Mouse (Mus musculus): Measurements from ENCODE around the gene Gpr22.

Gpr22 gene

GRCm38 (mm10) chr12:31667187-31667586 lies 46.6 kb downstream of the Gpr22 start:
- DNase-seq (ENCODE audit: low read depth), result no peak

GRCm38 (mm10) chr12:31665999-31666398 lies 47.7 kb downstream of the Gpr22 start:
- DNase-seq (ENCODE audit: low read depth), result no peak
